Mouse (Mus musculus): Measurements from ENCODE around the gene Cd209a. TPM values are rescaled to one million over a fixed set of nuclear protein-coding genes. Genes with fewer than 3 reads are reported as not detected.
A peak's percentile ranks its signal among the peaks of the same experiment; 100 is the strongest.

The Cd209a gene
- polyA plus RNA-seq, 2 experiments = 0.04 TPM; not detected in 1

DNA sequence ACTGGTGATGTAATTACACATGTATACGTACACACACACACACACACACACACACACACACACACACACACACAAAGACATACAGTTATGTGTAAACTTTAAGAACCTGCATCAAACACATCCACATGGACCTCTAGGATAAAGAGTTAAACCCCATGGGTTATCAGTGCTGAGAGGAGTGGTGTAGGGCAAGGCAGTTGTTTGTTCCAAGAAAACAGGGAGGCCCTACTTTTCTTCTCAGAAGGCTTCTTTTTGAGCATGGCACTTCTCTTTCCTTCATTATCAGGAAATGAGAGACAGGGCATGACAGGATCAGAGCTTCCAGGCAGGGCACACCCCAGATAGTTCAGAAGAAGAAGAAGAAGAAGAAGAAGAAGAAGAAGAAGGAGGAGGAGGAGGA is 14.7 kb downstream of the Cd209a start:
- no peak overlapping the region for H3K4me2 ChIP-seq (ENCODE audit: low read depth)
- TF ChIP-seq CTCF (IDR thresholded peaks at IDR 0.05; ENCODE audit: low read depth) (no peak), EP300 (IDR thresholded peaks at IDR 0.05; ENCODE audit: low read depth) (peak; percentile 20; the same call in 1 of the 2 replicates)
- DNase-seq (ENCODE audit: low read depth in 3 of 3, low spot score in 3 of 3) (peak in 2 of 3 experiments; percentile 42 to 54), ATAC-seq (ENCODE audit: insufficient read depth) (peak; percentile 93)
- 28% methylated on average over 1 of the region's 1 CpGs for WGBS (ENCODE audit: insufficient replicate concordance)
- H3K27me3 ChIP-seq (ENCODE audit: control insufficient read depth, insufficient read depth, low read length) = no peaks in the 10 kb centered on the region
- H3K9me3 ChIP-seq (ENCODE audit: control insufficient read depth, low read length) = no peaks in the 10 kb centered on the region
- peaks cover 7 to 24% of the 10 kb centered on the region in 2 experiments for H3K4me1 ChIP-seq (replicated peaks; ENCODE audit: control insufficient read depth in 2 of 2, insufficient read depth in 2 of 2, low read length in 1 of 2)
- H3K4me3 ChIP-seq (ENCODE audit: insufficient read depth in 1 of 2, low read depth in 2 of 2, low read length in 2 of 2) = no peak overlapping the region
- no peaks in the 10 kb centered on the region for H3K36me3 ChIP-seq (replicated peaks; ENCODE audit: control insufficient read depth, insufficient read depth, low read depth)
- H3K9ac ChIP-seq (replicated peaks) = no peak overlapping the region
- H3K27ac ChIP-seq = no peak overlapping the region

DNA sequence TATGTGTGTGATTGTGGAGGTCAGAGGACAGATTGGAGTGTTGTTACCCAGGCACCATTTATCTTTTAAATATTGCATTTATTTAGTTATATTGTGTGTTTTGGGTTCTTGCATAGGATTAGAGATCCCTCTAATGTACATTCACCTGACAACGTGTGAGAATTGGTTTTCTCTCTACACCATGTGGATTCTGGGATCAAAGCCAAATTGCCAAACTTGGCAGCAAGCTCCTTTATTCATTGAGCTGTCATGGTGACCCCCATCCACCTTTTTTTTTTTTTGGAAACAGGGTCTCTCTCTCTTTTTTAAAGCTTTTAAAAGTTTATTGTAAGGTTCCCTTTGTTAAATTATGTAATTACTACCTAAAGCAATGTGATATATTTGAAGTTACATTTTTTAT is 27.7 kb downstream of the Cd209a start:
- DNase-seq (ENCODE audit: low read depth in 3 of 3, low spot score in 3 of 3) = no peak
- ATAC-seq (ENCODE audit: insufficient read depth) = no peak
- peaks cover 0 to 12% of the 10 kb centered on the region in 2 experiments; a peak in 3 of 4 replicates for H3K4me1 ChIP-seq (replicated peaks; ENCODE audit: control insufficient read depth in 2 of 2, insufficient read depth in 2 of 2, low read length in 1 of 2)
- H3K27ac ChIP-seq = no peak overlapping the region
- WGBS (ENCODE audit: insufficient replicate concordance) = 47% methylated on average over 1 of the region's 1 CpGs
- no peak overlapping the region for H3K4me2 ChIP-seq (ENCODE audit: low read depth)
- no peaks in the 10 kb centered on the region for H3K27me3 ChIP-seq (ENCODE audit: control insufficient read depth, insufficient read depth, low read length)
- H3K9ac ChIP-seq (replicated peaks) = no peak overlapping the region
- no peaks in the 10 kb centered on the region for H3K36me3 ChIP-seq (replicated peaks; ENCODE audit: control insufficient read depth, insufficient read depth, low read depth)
- H3K4me3 ChIP-seq (ENCODE audit: insufficient read depth in 1 of 2, low read depth in 2 of 2, low read length in 2 of 2) = no peak overlapping the region
- no peaks in the 10 kb centered on the region for H3K9me3 ChIP-seq (ENCODE audit: control insufficient read depth, low read length)
- TF ChIP-seq CTCF (IDR thresholded peaks at IDR 0.05; ENCODE audit: low read depth) (no peak), EP300 (IDR thresholded peaks at IDR 0.05; ENCODE audit: low read depth) (no peak)

DNA sequence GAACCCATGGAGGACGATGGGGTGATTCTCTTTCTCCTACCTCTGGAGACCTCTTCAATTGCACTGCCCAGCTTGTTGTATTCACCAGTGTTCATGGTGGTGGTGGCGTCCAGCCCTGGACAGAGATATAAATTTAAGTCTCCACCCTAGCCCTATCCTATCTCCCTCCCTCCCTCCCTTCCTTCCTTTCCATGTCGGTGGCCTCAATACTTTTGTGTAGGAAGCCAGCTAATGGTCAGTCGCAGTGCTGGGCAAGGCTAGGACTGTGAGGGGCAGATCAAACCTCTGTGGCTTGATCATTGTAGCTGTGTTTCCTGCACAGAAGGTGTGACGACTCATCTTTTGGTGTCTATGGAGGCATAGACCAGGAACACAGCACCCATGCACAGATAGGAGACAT is 28.2 kb downstream of the Cd209a start, which contains the start of gene Clec4g:
TSS of gene Clec4g (minus strand) at position 101 of the 400 bp plus-strand sequence.
- peaks cover 0 to 12% of the 10 kb centered on the region in 2 experiments; a peak in 3 of 4 replicates for H3K4me1 ChIP-seq (replicated peaks; ENCODE audit: control insufficient read depth in 2 of 2, insufficient read depth in 2 of 2, low read length in 1 of 2)
- 33% methylated on average over 5 of the region's 5 CpGs for WGBS (ENCODE audit: insufficient replicate concordance)
- H3K4me3 ChIP-seq (ENCODE audit: insufficient read depth in 1 of 2, low read depth in 2 of 2, low read length in 2 of 2) = no peak within 1 kb of the TSS

DNA sequence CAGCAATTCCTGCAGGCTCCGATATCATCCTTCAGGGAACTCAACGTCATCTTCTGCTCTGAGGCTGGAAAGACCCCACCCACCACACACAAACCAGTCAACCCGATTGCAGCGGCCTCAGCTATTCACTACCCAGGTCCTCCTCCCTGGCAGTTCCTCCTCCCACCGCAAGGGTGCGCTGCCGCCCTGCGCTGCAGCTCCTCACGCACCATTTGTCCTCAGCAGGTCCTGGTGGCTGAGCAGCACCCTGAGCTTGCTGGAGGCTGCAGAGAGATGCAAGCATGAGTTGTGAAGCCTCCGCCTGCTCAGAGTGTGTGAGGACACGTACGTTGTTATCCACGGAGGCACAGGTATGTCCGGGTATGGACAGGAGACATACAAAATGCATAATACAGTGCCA is 30.2 kb downstream of the Cd209a start:
- Histone ChIP-seq H3K9me3 (ENCODE audit: control insufficient read depth, low read length) (no peaks in the 10 kb centered on the region), H3K4me3 (ENCODE audit: insufficient read depth in 1 of 2, low read depth in 2 of 2, low read length in 2 of 2) (no peak overlapping the region), H3K4me1 (replicated peaks; ENCODE audit: control insufficient read depth in 2 of 2, insufficient read depth in 2 of 2, low read length in 1 of 2) (peaks cover 0 to 5% of the 10 kb centered on the region in 2 experiments; a peak in 2 of 4 replicates), H3K27me3 (ENCODE audit: control insufficient read depth, insufficient read depth, low read length) (no peaks in the 10 kb centered on the region), H3K9ac (replicated peaks) (no peak overlapping the region), H3K27ac (no peak overlapping the region), H3K4me2 (ENCODE audit: low read depth) (no peak overlapping the region), H3K36me3 (replicated peaks; ENCODE audit: control insufficient read depth, insufficient read depth, low read depth) (no peaks in the 10 kb centered on the region)
- TF ChIP-seq CTCF (IDR thresholded peaks at IDR 0.05; ENCODE audit: low read depth) = peak; percentile 100
- no peak for TF ChIP-seq EP300 (IDR thresholded peaks at IDR 0.05; ENCODE audit: low read depth)
- WGBS (ENCODE audit: insufficient replicate concordance) = 9% methylated on average over 14 of the region's 14 CpGs
- DNase-seq (ENCODE audit: low read depth in 3 of 3, low spot score in 3 of 3) (peak in 2 of 3 experiments; percentile 29 to 39), ATAC-seq (ENCODE audit: insufficient read depth) (peak; percentile 57)

More for the DNA sequence above, 28.2 kb downstream of the Cd209a start, which contains the start of gene Clec4g:
- Histone ChIP-seq H3K27ac (no peak within 1 kb of the TSS), H3K9me3 (ENCODE audit: control insufficient read depth, low read length) (no peaks in the 10 kb centered on the region), H3K9ac (replicated peaks) (no peak within 1 kb of the TSS), H3K4me2 (ENCODE audit: low read depth) (no peak within 1 kb of the TSS), H3K27me3 (ENCODE audit: control insufficient read depth, insufficient read depth, low read length) (no peaks in the 10 kb centered on the region), H3K36me3 (replicated peaks; ENCODE audit: control insufficient read depth, insufficient read depth, low read depth) (no peaks in the 10 kb centered on the region)
- TF ChIP-seq EP300 (IDR thresholded peaks at IDR 0.05; ENCODE audit: low read depth) (no peak), CTCF (IDR thresholded peaks at IDR 0.05; ENCODE audit: low read depth) (no peak)
- ATAC-seq (ENCODE audit: insufficient read depth) (no peak), DNase-seq (ENCODE audit: low read depth in 3 of 3, low spot score in 3 of 3) (no peak)

DNA sequence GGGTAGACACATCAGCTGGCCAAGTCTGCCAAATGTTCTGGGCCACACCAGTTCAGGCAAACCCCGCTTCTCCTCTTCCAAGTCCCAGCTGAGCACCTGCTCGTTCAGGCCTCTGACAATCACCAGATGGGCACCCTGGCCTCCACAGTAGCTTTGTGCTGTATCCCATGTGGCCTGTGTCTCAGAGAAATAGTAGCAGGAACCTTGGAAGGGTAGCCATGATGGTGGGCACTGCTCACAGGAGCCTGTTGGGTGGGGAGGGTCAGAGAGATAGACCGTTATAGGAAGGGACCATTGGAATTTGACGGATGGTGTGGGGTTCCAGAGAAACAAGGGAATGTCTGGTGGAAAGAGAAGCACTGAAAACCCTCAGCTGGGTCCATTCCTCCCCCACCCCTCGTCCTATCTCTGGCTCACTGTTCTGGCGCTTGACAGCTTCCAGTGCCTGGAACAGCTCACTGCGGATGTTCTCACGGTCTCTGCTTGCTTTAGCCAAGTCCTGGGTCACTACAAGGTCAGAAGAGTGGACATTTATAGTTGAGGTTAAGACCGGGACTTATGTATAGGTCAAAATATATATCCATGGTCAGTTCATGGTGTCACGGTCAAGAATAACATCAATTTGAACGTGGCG is 31.3 kb downstream of the Cd209a start:
- WGBS (ENCODE audit: insufficient replicate concordance) = 67% methylated on average over 12 of the region's 12 CpGs
- no peak overlapping the region for H3K4me2 ChIP-seq (ENCODE audit: low read depth)
- ATAC-seq (ENCODE audit: insufficient read depth) = peak; percentile 19; the same call in 1 of the 2 replicates
- no peaks in the 10 kb centered on the region for H3K27me3 ChIP-seq (ENCODE audit: control insufficient read depth, insufficient read depth, low read length)
- H3K9me3 ChIP-seq (ENCODE audit: control insufficient read depth, low read length) = no peaks in the 10 kb centered on the region
- DNase-seq (ENCODE audit: low read depth in 3 of 3, low spot score in 3 of 3) = no peak
- H3K36me3 ChIP-seq (replicated peaks; ENCODE audit: control insufficient read depth, insufficient read depth, low read depth) = no peaks in the 10 kb centered on the region
- no peak overlapping the region for H3K4me3 ChIP-seq (ENCODE audit: insufficient read depth in 1 of 2, low read depth in 2 of 2, low read length in 2 of 2)
- 0 out of 4 replicates have a peak, but pooled peaks cover 0 to under 1% of the 10 kb centered on the region in 2 experiments for H3K4me1 ChIP-seq (replicated peaks; ENCODE audit: control insufficient read depth in 2 of 2, insufficient read depth in 2 of 2, low read length in 1 of 2)
- H3K27ac ChIP-seq = no peak overlapping the region
- no peak for TF ChIP-seq EP300 (IDR thresholded peaks at IDR 0.05; ENCODE audit: low read depth)
- no peak overlapping the region for H3K9ac ChIP-seq (replicated peaks)

All from liver, embryonic 14.5 days (tissue).